Mouse (Mus musculus): ENCODE measurements around the gene Ccdc152.

DNA sequence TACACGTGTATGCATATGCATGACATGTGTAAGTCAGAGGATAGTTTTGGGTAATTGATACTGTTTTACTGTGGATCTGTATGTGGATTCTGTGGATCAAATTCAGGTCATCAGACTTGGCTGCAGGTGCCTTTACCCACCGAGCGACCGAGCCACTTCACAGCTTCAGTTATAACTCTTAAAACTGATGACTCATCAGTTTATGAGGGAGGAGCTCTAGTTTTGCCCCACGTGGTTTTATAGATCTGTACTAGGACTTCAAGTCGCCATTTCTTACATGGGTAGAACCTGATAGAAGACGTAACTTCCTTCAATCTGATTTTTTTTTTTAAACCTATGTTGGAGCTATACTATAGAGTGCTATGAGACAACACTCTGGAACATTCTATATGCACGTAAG lies 5.7 kb downstream of the Ccdc152 start:
- TF ChIP-seq CTCF (IDR thresholded peaks at IDR 0.05; ENCODE audit: low read depth, low read length) (no peak), POLR2A (IDR thresholded peaks at IDR 0.05; ENCODE audit: extremely low read depth, insufficient read depth, low read length) (no peak)
